Mouse (Mus musculus) small intestine, adult 2 months (tissue): ENCODE data around the gene Wrap53.
"Not testable (repeated sequence)": the region's sequence is repeated elsewhere in the genome, so short reads cannot be mapped to it uniquely, and the experiment has no call there.

Experiments used
- CTCF ChIP-seq: fragments of 200-500 bp; IDR thresholded peaks from 2 replicates; pipeline ENCODE4 v1.5.1; 2012; ENCODE audit warnings: low read depth, mild to moderate bottlenecking, control low read depth, inconsistent platforms, low read length, moderate library complexity, mixed read lengths; ENCODE audit not compliant: insufficient replicate concordance, insufficient read length; ENCODE audit errors: extremely low read depth
- POLR2A ChIP-seq: fragments of 200-500 bp; IDR thresholded peaks from 2 replicates; pipeline ENCODE4 v1.6.1; 2012; ENCODE audit warnings: low read depth, mild to moderate bottlenecking, control low read depth, inconsistent platforms, low read length, moderate library complexity

DNA sequence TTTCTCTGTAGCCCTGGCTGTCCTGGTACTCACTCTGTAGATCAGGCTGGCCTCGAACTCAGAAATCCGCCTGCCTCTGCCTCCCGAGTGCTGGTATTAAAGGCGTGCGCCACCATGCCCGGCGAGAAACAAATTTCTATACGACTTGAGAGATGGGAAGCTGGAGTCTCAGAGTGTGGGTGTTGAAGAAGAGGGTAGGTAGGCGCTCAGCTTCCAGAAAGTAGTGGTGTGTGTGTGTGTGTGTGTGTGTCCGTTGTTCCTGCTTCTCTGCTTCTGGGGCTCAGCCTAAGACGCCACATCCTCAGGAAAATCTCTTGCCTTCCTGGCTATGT, 34.2 kb upstream of the Wrap53 start:
- not testable (repeated sequence) for TF ChIP-seq CTCF, POLR2A
